Mouse (Mus musculus) cerebellum, adult 2 months (tissue): ENCODE results near the gene Hjurp.

Source experiments
- CTCF ChIP-seq: fragments of 200-500 bp; IDR thresholded peaks from 2 replicates; pipeline ENCODE4 v1.5.1; 2011; ENCODE audit warnings: low read depth, mild to moderate bottlenecking, control low read depth, low read length, moderate library complexity, borderline replicate concordance; ENCODE audit not compliant: insufficient read depth
- POLR2A ChIP-seq: fragments of 200-500 bp; IDR thresholded peaks from 2 replicates; pipeline ENCODE4 v1.6.1; 2011; ENCODE audit warnings: low read length, control low read depth, borderline replicate concordance; ENCODE audit not compliant: insufficient read depth

DNA sequence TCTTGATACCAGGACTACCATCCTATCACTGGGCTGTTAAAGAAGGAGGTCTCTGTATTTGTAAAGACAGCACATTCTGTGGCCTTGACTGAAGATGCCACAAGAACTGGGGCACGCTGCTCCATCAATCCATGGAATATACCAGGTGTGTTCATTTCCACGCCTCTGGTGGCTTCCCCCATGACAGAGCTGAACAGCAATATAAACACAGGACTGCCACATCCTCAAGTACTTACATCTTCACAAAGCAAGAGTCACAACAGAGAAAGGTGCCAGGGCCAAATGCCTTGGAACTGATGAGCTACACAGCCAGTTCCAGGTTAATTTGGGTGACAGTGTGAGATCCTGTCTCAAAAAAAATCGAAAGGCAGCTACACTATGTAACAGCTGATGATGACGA, 3.6 kb downstream of the Hjurp start:
- TF ChIP-seq CTCF = no peak
- TF ChIP-seq POLR2A = no peak
